Mouse (Mus musculus): ENCODE measurements around the gene Smoc1. TPM values are rescaled to one million over a fixed set of nuclear protein-coding genes. Genes with fewer than 3 reads are reported as not detected.

Smoc1 gene
- polyA plus RNA-seq, 1 experiment: 0.19 TPM

DNA sequence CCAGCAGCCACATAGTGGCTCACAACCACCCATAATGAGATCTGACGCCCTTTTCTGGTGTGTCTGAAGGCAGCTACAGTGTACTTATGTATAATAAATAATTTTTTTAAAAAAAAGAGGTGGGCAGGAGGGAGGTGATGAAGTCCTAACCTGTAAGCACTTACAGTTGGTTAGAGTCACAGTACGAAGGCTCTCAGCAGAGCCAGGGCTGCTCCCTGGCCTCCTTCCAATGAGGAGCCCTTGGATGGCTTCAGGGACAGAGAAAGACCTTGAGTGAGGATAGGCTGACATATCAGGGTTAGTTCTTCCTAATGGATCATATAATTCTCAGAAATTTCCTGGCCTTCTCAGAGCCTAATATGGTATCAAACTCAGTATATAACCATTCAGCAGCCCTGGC, 134.7 kb downstream of the Smoc1 start:
- Histone ChIP-seq H3ac (ENCODE audit: control insufficient read depth, insufficient read length) (no peak overlapping the region), H3K79me2 (ENCODE audit: control insufficient read depth, insufficient read depth) (no peaks in the 10 kb centered on the region), H3K4me3 (no peak overlapping the region), H3K4me2 (ENCODE audit: low read depth) (no peak overlapping the region), H3K36me3 (ENCODE audit: control insufficient read depth, insufficient read depth) (no peaks in the 10 kb centered on the region), H3K27me3 (ENCODE audit: control insufficient read depth, insufficient read depth, insufficient read length) (no peaks in the 10 kb centered on the region)
- TF ChIP-seq MYOD1 (IDR thresholded peaks at IDR 0.05; ENCODE audit: control insufficient read depth in 1 of 3, insufficient read length in 2 of 3, low read depth in 2 of 3) (no peak), MYOG (IDR thresholded peaks at IDR 0.05; ENCODE audit: control insufficient read depth in 1 of 3, insufficient read depth in 1 of 3, insufficient read length in 2 of 3, low read depth in 2 of 3) (no peak), TCF12 (IDR thresholded peaks at IDR 0.05; ENCODE audit: insufficient read depth, poor library complexity, severe bottlenecking) (no peak), TCF3 (IDR thresholded peaks at IDR 0.05; ENCODE audit: insufficient read length, low read depth) (no peak), CEBPB (IDR thresholded peaks at IDR 0.05; ENCODE audit: insufficient read depth, poor library complexity, severe bottlenecking) (no peak), REST (IDR thresholded peaks at IDR 0.05; ENCODE audit: insufficient read depth, insufficient read length) (no peak), POLR2AphosphoS2 (IDR thresholded peaks at IDR 0.05; ENCODE audit: insufficient read length, low read depth) (no peak), POLR2A (IDR thresholded peaks at IDR 0.05; ENCODE audit: insufficient read length, low read depth) (no peak)

DNA sequence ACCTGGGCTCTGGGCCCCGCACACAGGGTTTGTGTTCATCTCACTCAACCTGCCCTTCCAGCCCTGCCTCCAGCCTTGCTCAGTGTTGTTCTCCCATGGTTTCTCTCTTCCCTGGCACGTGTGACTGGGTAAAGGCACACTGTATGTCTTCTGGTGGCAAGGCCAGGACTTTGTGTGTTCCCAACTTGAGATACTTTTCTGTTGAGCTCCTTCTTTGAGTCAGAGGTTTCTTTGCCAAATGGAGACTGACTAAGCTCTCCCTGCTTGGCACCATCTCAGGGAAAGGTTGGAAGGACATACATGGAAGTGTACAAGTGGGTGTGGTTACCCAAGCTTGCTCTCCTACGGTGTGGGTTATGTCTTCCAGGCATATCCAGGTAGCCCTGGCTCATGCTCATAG, 136.5 kb downstream of the Smoc1 start:
- Histone ChIP-seq H3K4me3 (no peak overlapping the region), H3ac (ENCODE audit: control insufficient read depth, insufficient read length) (no peak overlapping the region), H3K27me3 (ENCODE audit: control insufficient read depth, insufficient read depth, insufficient read length) (no peaks in the 10 kb centered on the region), H3K79me2 (ENCODE audit: control insufficient read depth, insufficient read depth) (no peaks in the 10 kb centered on the region), H3K36me3 (ENCODE audit: control insufficient read depth, insufficient read depth) (no peaks in the 10 kb centered on the region), H3K4me2 (ENCODE audit: low read depth) (no peak overlapping the region)
- TF ChIP-seq TCF3 (IDR thresholded peaks at IDR 0.05; ENCODE audit: insufficient read length, low read depth) (no peak), USF1 (IDR thresholded peaks at IDR 0.05; ENCODE audit: low read depth) (no peak)

DNA sequence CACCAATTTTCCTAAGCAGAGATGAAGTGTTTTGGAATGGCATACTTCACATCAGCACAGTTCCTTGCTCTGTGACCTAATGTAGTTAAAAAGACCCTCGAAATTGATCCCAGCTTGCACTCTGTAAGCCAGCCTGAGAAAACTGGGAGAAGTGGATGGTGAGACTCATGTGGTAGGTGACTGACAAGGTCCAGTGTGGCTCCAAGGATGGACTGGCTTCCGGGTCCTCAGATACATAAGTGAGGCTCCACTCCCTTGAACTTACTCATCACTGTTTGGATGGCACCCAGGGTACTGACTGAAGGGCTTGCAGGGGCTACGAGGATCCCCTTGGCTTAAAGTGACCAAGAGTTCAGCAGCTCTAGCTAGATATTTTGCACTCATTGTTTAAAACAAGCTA, 137.0 kb downstream of the Smoc1 start:
- Histone ChIP-seq H3K27me3 (ENCODE audit: control insufficient read depth, insufficient read depth, insufficient read length) (no peaks in the 10 kb centered on the region), H3ac (ENCODE audit: control insufficient read depth, insufficient read length) (no peak overlapping the region), H3K4me2 (ENCODE audit: low read depth) (no peak overlapping the region), H3K79me2 (ENCODE audit: control insufficient read depth, insufficient read depth) (no peaks in the 10 kb centered on the region), H3K4me3 (no peak overlapping the region), H3K36me3 (ENCODE audit: control insufficient read depth, insufficient read depth) (no peaks in the 10 kb centered on the region)
- TF ChIP-seq MAX (IDR thresholded peaks at IDR 0.05; ENCODE audit: low read depth) (no peak), MYOG (IDR thresholded peaks at IDR 0.05; ENCODE audit: control insufficient read depth in 1 of 3, insufficient read depth in 1 of 3, insufficient read length in 2 of 3, low read depth in 2 of 3) (no peak), TCF12 (IDR thresholded peaks at IDR 0.05; ENCODE audit: insufficient read depth, poor library complexity, severe bottlenecking) (no peak)

DNA sequence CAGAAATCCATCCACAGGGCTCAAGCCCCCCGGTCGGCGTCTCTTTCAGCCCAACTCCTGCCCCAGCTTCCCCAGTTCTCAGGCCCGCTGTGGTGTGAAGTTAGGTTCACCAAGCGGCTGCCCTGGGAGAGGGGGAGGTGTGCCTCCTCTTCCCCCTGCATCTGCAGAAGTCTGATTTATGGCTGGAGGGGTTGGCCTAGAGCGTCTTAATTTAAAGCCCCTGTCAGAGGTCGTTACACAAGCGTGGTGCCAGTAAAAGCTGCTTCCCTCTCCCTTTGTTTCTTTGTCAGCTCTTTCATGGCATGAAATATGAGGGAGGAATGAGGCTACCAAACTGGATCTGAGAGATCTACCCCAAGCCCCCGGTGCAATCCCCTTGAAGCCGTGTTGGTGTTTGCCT, 139.5 kb downstream of the Smoc1 start:
- H3K36me3 ChIP-seq (ENCODE audit: control insufficient read depth, insufficient read depth): no peaks in the 10 kb centered on the region
- no peaks in the 10 kb centered on the region for H3K79me2 ChIP-seq (ENCODE audit: control insufficient read depth, insufficient read depth)
- H3K4me2 ChIP-seq (ENCODE audit: low read depth): no peak overlapping the region
- H3ac ChIP-seq (ENCODE audit: control insufficient read depth, insufficient read length): no peak overlapping the region
- no peaks in the 10 kb centered on the region for H3K27me3 ChIP-seq (ENCODE audit: control insufficient read depth, insufficient read depth, insufficient read length)
- TF ChIP-seq USF1 (IDR thresholded peaks at IDR 0.05; ENCODE audit: low read depth): no peak
- TF ChIP-seq TCF3 (IDR thresholded peaks at IDR 0.05; ENCODE audit: insufficient read length, low read depth): no peak
- no peak for TF ChIP-seq CEBPB (IDR thresholded peaks at IDR 0.05; ENCODE audit: insufficient read depth, poor library complexity, severe bottlenecking)
- no peak for TF ChIP-seq POLR2A (IDR thresholded peaks at IDR 0.05; ENCODE audit: insufficient read length, low read depth)
- TF ChIP-seq POLR2AphosphoS2 (IDR thresholded peaks at IDR 0.05; ENCODE audit: insufficient read length, low read depth): no peak
- TF ChIP-seq SRF (IDR thresholded peaks at IDR 0.05; ENCODE audit: control insufficient read depth, insufficient read length, low read depth): no peak
- TF ChIP-seq MYOD1 (IDR thresholded peaks at IDR 0.05; ENCODE audit: control insufficient read depth in 1 of 3, insufficient read length in 2 of 3, low read depth in 2 of 3): no peak
- no peak for TF ChIP-seq REST (IDR thresholded peaks at IDR 0.05; ENCODE audit: insufficient read depth, insufficient read length)
- no peak overlapping the region for H3K4me3 ChIP-seq

DNA sequence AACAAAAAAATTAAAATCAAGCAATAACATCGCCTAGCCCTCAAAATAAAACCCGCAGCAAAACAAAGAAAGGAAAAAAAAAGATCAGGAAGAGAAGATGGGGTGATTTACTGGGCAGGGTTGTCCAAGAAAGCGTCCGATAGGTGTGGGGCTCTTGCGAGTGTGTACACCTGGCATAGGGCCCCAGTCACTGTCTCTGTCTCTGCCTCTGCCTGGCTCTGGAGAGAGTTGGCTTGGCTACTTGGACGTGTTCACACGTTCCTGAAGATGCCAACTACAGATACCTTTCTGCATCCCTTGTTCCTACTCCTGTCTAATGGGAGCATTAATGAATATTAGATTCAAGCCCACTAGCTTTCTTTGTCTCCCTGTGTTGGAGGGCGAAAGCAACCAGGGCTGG, 140.0 kb downstream of the Smoc1 start:
- Histone ChIP-seq H3K4me3 (no peak overlapping the region), H3K27me3 (ENCODE audit: control insufficient read depth, insufficient read depth, insufficient read length) (no peaks in the 10 kb centered on the region), H3K36me3 (ENCODE audit: control insufficient read depth, insufficient read depth) (no peaks in the 10 kb centered on the region), H3K79me2 (ENCODE audit: control insufficient read depth, insufficient read depth) (no peaks in the 10 kb centered on the region), H3K4me2 (ENCODE audit: low read depth) (no peak overlapping the region), H3ac (ENCODE audit: control insufficient read depth, insufficient read length) (no peak overlapping the region)
- no peak for TF ChIP-seq REST (IDR thresholded peaks at IDR 0.05; ENCODE audit: insufficient read depth, insufficient read length)
- TF ChIP-seq TCF12 (IDR thresholded peaks at IDR 0.05; ENCODE audit: insufficient read depth, poor library complexity, severe bottlenecking): no peak
- no peak for TF ChIP-seq MAX (IDR thresholded peaks at IDR 0.05; ENCODE audit: low read depth)
- TF ChIP-seq SRF (IDR thresholded peaks at IDR 0.05; ENCODE audit: control insufficient read depth, insufficient read length, low read depth): no peak

DNA sequence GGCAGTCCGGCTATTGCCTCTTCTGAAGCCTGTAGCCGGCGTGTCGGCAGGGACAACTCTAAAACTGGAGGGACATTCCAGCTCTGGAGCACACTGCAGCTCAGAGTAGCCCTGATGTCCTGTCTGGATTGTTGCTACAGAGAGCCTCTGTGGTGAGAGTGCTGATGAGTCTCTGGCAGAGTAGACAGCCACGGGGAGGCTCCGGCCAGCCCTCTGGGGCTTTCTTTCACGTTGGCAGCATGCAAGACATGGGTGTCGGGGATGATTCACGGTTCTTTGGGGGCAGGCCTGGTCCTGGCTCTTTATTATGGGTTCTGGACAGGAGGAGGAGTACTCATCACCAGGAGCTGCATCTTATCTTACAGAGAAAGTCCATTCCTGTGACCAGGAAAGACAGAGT, 140.5 kb downstream of the Smoc1 start:
- no peaks in the 10 kb centered on the region for H3K36me3 ChIP-seq (ENCODE audit: control insufficient read depth, insufficient read depth)
- H3K4me2 ChIP-seq (ENCODE audit: low read depth): no peak overlapping the region
- H3ac ChIP-seq (ENCODE audit: control insufficient read depth, insufficient read length): no peak overlapping the region
- TF ChIP-seq POLR2A (IDR thresholded peaks at IDR 0.05; ENCODE audit: insufficient read length, low read depth) (no peak), MYOD1 (IDR thresholded peaks at IDR 0.05; ENCODE audit: control insufficient read depth in 1 of 3, insufficient read length in 2 of 3, low read depth in 2 of 3) (no peak), REST (IDR thresholded peaks at IDR 0.05; ENCODE audit: insufficient read depth, insufficient read length) (no peak), TCF12 (IDR thresholded peaks at IDR 0.05; ENCODE audit: insufficient read depth, poor library complexity, severe bottlenecking) (no peak), SRF (IDR thresholded peaks at IDR 0.05; ENCODE audit: control insufficient read depth, insufficient read length, low read depth) (no peak), E2F4 (IDR thresholded peaks at IDR 0.05; ENCODE audit: insufficient read depth) (no peak), USF1 (IDR thresholded peaks at IDR 0.05; ENCODE audit: low read depth) (no peak), MAX (IDR thresholded peaks at IDR 0.05; ENCODE audit: low read depth) (no peak), CEBPB (IDR thresholded peaks at IDR 0.05; ENCODE audit: insufficient read depth, poor library complexity, severe bottlenecking) (no peak), MYOG (IDR thresholded peaks at IDR 0.05; ENCODE audit: control insufficient read depth in 1 of 3, insufficient read depth in 1 of 3, insufficient read length in 2 of 3, low read depth in 2 of 3) (no peak)
- H3K79me2 ChIP-seq (ENCODE audit: control insufficient read depth, insufficient read depth): no peaks in the 10 kb centered on the region
- no peak overlapping the region for H3K4me3 ChIP-seq
- no peaks in the 10 kb centered on the region for H3K27me3 ChIP-seq (ENCODE audit: control insufficient read depth, insufficient read depth, insufficient read length)
